In genomic region chr9:65141306-65141975, GRCm38 (mm10) we compare ENCODE assay signal across 8 mouse cellular contexts. TPM values are rescaled to one million over a fixed set of nuclear protein-coding genes. Genes with fewer than 3 reads are reported as not detected.
DNase-seq lines count a peak whose midpoint lies in the region; ATAC-seq and TF ChIP-seq lines count a peak whose summit lies in the region.

No protein-coding gene starts in this region.

- H3K9me3 ChIP-seq in E14TG2a.4 (ENCODE audit: low read length): no peaks in the 10 kb centered on the region
- H3K9me3 ChIP-seq in embryonic facial prominence, embryonic 15.5 days (replicated peaks): no peaks in the 10 kb centered on the region

- peak overlapping the region; percentile 91 for H3K4me3 ChIP-seq in E14TG2a.4 (replicated peaks; ENCODE audit: low read length)
- H3K4me3 ChIP-seq in embryonic facial prominence, embryonic 15.5 days (replicated peaks): peak overlapping the region; percentile 75
- peak overlapping the region; percentile 54 for H3K4me3 ChIP-seq in small intestine, adult 2 months (ENCODE audit: low read depth, low read length)

- no peak for TF ChIP-seq POLR2A in small intestine, adult 2 months (IDR thresholded peaks at IDR 0.05; ENCODE audit: low read depth, low read length)

- H3K27ac ChIP-seq in embryonic facial prominence, embryonic 15.5 days (replicated peaks): peak overlapping the region; percentile 80
- H3K27ac ChIP-seq in small intestine, adult 2 months (ENCODE audit: insufficient read depth, low read depth, low read length): no peak overlapping the region

- peaks cover 34% of the 10 kb centered on the region for H3K4me1 ChIP-seq in E14TG2a.4 (replicated peaks; ENCODE audit: low read depth, low read length)
- H3K4me1 ChIP-seq in embryonic facial prominence, embryonic 15.5 days: peaks cover 25% of the 10 kb centered on the region
- no peaks in the 10 kb centered on the region for H3K4me1 ChIP-seq in small intestine, adult 2 months (ENCODE audit: control insufficient read depth, insufficient read depth, insufficient read length, low read length)

- intact Hi-C loops in heart, postnatal 10 days (cut with DNase I): no loop called here

- peak; percentile 67; the same call in 1 of the 2 replicates for ATAC-seq in embryonic facial prominence, embryonic 15.5 days (ENCODE audit: insufficient number of reproducible peaks, low FRiP score, low TSS enrichment, low read depth)
- 0 out of 2 replicates have a peak, but pooled peaks have one; percentile 20 for ATAC-seq in megakaryocyte-erythroid progenitor cell, adult 5-6 weeks (replicated peaks; ENCODE audit: low FRiP score, low TSS enrichment, poor library complexity, severe bottlenecking)

- DNase-seq in adrenal gland, adult (ENCODE audit: inconsistent age in 2 of 2, low spot score in 1 of 2): peak; percentile 75 to 86
- no peak for DNase-seq in adrenal gland, adult 8-10 months
- DNase-seq in heart, postnatal 10 days: peak; percentile 57 to 62
- peak; percentile 72 to 82 for DNase-seq in kidney, postnatal 4 days

- WGBS in embryonic facial prominence, embryonic 15.5 days: under 1% methylated on average over 67 of the region's 73 CpGs
- WGBS in small intestine, adult 2 months: 1% methylated on average over 71 of the region's 73 CpGs

- H3K9ac ChIP-seq in embryonic facial prominence, embryonic 15.5 days: peak overlapping the region; percentile 34

- H3K36me3 ChIP-seq in E14TG2a.4 (ENCODE audit: insufficient read depth, low read length): 0 out of 2 replicates have a peak, but pooled peaks cover 3% of the 10 kb centered on the region
- no peaks in the 10 kb centered on the region for H3K36me3 ChIP-seq in embryonic facial prominence, embryonic 15.5 days
- H3K36me3 ChIP-seq in small intestine, adult 2 months (ENCODE audit: control insufficient read depth, insufficient read depth, low read length): no peaks in the 10 kb centered on the region

- no peak for TF ChIP-seq CTCF in E14TG2a.4 (conservative IDR thresholded peaks at IDR 0.05; ENCODE audit: low read length)
- TF ChIP-seq CTCF in small intestine, adult 2 months (IDR thresholded peaks at IDR 0.05; ENCODE audit: extremely low read depth, insufficient read length, insufficient replicate concordance, low read depth, low read length): no peak

- H3K4me2 ChIP-seq in embryonic facial prominence, embryonic 15.5 days (replicated peaks): peak overlapping the region; percentile 98

- peaks cover 80% of the 10 kb centered on the region for H3K27me3 ChIP-seq in E14TG2a.4 (ENCODE audit: insufficient read depth, low read length)
- peaks cover 16% of the 10 kb centered on the region; the same call in 1 of the 2 replicates for H3K27me3 ChIP-seq in embryonic facial prominence, embryonic 15.5 days
- H3K27me3 ChIP-seq in small intestine, adult 2 months (ENCODE audit: control insufficient read depth, insufficient read depth, low read length): peaks cover 37% of the 10 kb centered on the region

RNA-seq across cellular contexts. Expression of gene Igdcc3, which starts 0.5 kb away (rescaled TPM):
- total RNA-seq in adrenal gland, adult 8-10 months (2022): 1 to 10 TPM in 3 of 4 experiments, under 1 TPM in 1; 0.84 to 4.0 (median 2.4) TPM
- 1.5 and 2.3 TPM in 2 replicates for polyA plus RNA-seq in embryonic facial prominence, embryonic 15.5 days (2015; fragmentation: Nextera tagmentation; extraction: Ambion mirVana)
- under 1 TPM; 0.22 to 0.40 TPM for total RNA-seq in heart, postnatal 10 days (2021)
- total RNA-seq in megakaryocyte-erythroid progenitor cell, adult 5-6 weeks (2014; fragmentation: Nextera tagmentation): not detected in 2 replicates
- not detected in 2 replicates for total RNA-seq in megakaryocyte-erythroid progenitor cell, adult 5-6 weeks (2017)
- 0.06 TPM in 1 of 2 replicates, not detected in the other for polyA plus RNA-seq in small intestine, adult 2 months (2012; rRNA removed)

RNA-seq across cellular contexts. Expression of gene Igdcc4, which starts 40.2 kb away (rescaled TPM):
- 10 to 100 TPM; 28.6 to 67.1 (median 44.5) TPM for total RNA-seq in adrenal gland, adult 8-10 months (2022)
- polyA plus RNA-seq in embryonic facial prominence, embryonic 15.5 days (2015; fragmentation: Nextera tagmentation; extraction: Ambion mirVana): 38.1 and 38.4 TPM in 2 replicates
- total RNA-seq in heart, postnatal 10 days (2021): 10 to 100 TPM; 14.4 to 15.6 TPM
- 0.35 TPM in 1 of 2 replicates, not detected in the other for total RNA-seq in megakaryocyte-erythroid progenitor cell, adult 5-6 weeks (2014; fragmentation: Nextera tagmentation)
- 0.42 TPM in 1 of 2 replicates, not detected in the other for total RNA-seq in megakaryocyte-erythroid progenitor cell, adult 5-6 weeks (2017)
- polyA plus RNA-seq in small intestine, adult 2 months (2012; rRNA removed): 1.8 and 2.3 TPM in 2 replicates

RNA-seq across cellular contexts. Expression of gene Parp16, which starts 53.7 kb away (rescaled TPM):
- total RNA-seq in adrenal gland, adult 8-10 months (2022): 10 to 100 TPM; 16.2 to 44.2 (median 33.1) TPM
- 7.5 and 8.9 TPM in 2 replicates for polyA plus RNA-seq in embryonic facial prominence, embryonic 15.5 days (2015; fragmentation: Nextera tagmentation; extraction: Ambion mirVana)
- total RNA-seq in heart, postnatal 10 days (2021): 1 to 10 TPM; 5.1 to 5.9 TPM
- 4.9 and 8.3 TPM in 2 replicates for total RNA-seq in megakaryocyte-erythroid progenitor cell, adult 5-6 weeks (2014; fragmentation: Nextera tagmentation)
- total RNA-seq in megakaryocyte-erythroid progenitor cell, adult 5-6 weeks (2017): 0.30 and 6.7 TPM in 2 replicates
- 10.0 and 16.3 TPM in 2 replicates for polyA plus RNA-seq in small intestine, adult 2 months (2012; rRNA removed)

Comparison
In these comparisons a context has a peak if more than half of its experiments do, and no peak if none do; other contexts are left out.
1. RNA of gene Igdcc4, which starts 40.2 kb away (total RNA-seq): 28.6 to 67.1 TPM in adrenal gland, adult 8-10 months and 14.4 to 15.6 TPM in heart, postnatal 10 days; 0.35 to 0.42 TPM in megakaryocyte-erythroid progenitor cell, adult 5-6 weeks; every median in the first group is over 10 times any median in the second.
2. Peak in every context shown above with its lines, with median percentiles within 50 percentile points of each other: H3K4me3 ChIP-seq.